Mouse (Mus musculus) stomach, embryonic 15.5 days (tissue): Measurements from ENCODE around the gene Pi16. TPM values are rescaled to one million over a fixed set of nuclear protein-coding genes. Genes with fewer than 3 reads are reported as not detected.
A peak's percentile ranks its signal among the peaks of the same experiment; 100 is the strongest.

ENCODE experiments used
- ATAC-seq: fragments of 200-750 bp; cut with Nextera tagmentation; 2 replicates; pipeline ENCODE4 v1.8.0; 2017; ENCODE audit warnings: low read depth, moderate number of reproducible peaks, moderate TSS enrichment; ENCODE audit not compliant: insufficient read depth, low FRiP score
- H3K27ac ChIP-seq: fragments of 300-500 bp; sonication (generic); 2 replicates; pipeline ENCODE4 v1.5.1; 2015; ENCODE audit warnings: mild to moderate bottlenecking, inconsistent platforms
- H3K27me3 ChIP-seq: fragments of 300-500 bp; sonication (generic); replicated peaks from 2 replicates; pipeline ENCODE4 v1.6.1; 2015; ENCODE audit warnings: inconsistent platforms
- H3K36me3 ChIP-seq: fragments of 300-500 bp; sonication (generic); 2 replicates; pipeline ENCODE4 v1.6.1; 2015; ENCODE audit warnings: inconsistent platforms
- H3K4me1 ChIP-seq: fragments of 300-500 bp; sonication (generic); 2 replicates; pipeline ENCODE4 v1.6.1; 2015; ENCODE audit warnings: inconsistent platforms
- H3K4me2 ChIP-seq: fragments of 300-500 bp; sonication (generic); 2 replicates; pipeline ENCODE4 v1.6.1; 2015; ENCODE audit warnings: mild to moderate bottlenecking, inconsistent platforms
- H3K4me3 ChIP-seq: fragments of 300-500 bp; sonication (generic); replicated peaks from 2 replicates; pipeline ENCODE4 v1.5.1; 2015; ENCODE audit warnings: inconsistent platforms
- H3K9ac ChIP-seq: fragments of 300-500 bp; sonication (generic); 2 replicates; pipeline ENCODE4 v1.6.1; 2015; ENCODE audit warnings: inconsistent platforms
- H3K9me3 ChIP-seq: fragments of 300-500 bp; sonication (generic); 2 replicates; pipeline ENCODE4 v1.6.1; 2016; ENCODE audit warnings: inconsistent platforms
- WGBS: fragments of 180-500 bp; shearing (Covaris S2); methylation state at CpG from one replicate; pipeline ENCODE4 v1.1.7; 2015; 5-methylcytosine and 5-hydroxymethylcytosine counted together
- polyA plus RNA-seq: library from polyadenylated mRNA; unstranded; fragments of >200 nt; fragmentation: Nextera tagmentation; extraction: Ambion mirVana; gene quantifications from 2 replicates; pipeline ENCODE4 v1.2.1, GENCODE M21; 2015

The Pi16 gene
- polyA plus RNA-seq, 1 experiment from 2014 or later, result 1.6 TPM

DNA sequence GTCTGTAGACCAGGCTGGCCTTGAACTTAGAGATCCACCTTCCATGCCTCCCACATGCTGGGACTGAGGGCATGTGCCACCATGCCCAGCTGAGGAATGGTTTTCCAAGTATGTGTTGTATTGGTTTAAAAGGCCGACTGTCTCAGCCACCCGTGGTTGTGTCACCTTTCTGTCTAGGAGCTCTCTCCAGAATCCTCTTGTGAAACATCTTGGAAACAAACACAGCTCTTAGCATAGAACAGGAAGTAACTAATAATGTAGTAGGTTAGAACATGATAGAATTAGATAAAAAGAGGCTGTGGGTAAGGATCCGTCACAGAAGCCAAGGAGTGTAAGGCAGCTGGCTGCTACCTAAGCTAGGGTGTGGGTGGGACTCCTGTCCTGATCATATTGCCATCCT, 24.5 kb upstream of the Pi16 start:
- Histone ChIP-seq H3K27me3 (no peaks in the 10 kb centered on the region), H3K9me3 (no peaks in the 10 kb centered on the region), H3K36me3 (peaks cover 15% of the 10 kb centered on the region; the same call in 1 of the 2 replicates), H3K4me1 (no peaks in the 10 kb centered on the region), H3K27ac (no peak overlapping the region), H3K4me2 (no peak overlapping the region), H3K4me3 (no peak overlapping the region), H3K9ac (no peak overlapping the region)
- no peak for ATAC-seq
- WGBS, result 78% methylated on average over 3 of the region's 3 CpGs

DNA sequence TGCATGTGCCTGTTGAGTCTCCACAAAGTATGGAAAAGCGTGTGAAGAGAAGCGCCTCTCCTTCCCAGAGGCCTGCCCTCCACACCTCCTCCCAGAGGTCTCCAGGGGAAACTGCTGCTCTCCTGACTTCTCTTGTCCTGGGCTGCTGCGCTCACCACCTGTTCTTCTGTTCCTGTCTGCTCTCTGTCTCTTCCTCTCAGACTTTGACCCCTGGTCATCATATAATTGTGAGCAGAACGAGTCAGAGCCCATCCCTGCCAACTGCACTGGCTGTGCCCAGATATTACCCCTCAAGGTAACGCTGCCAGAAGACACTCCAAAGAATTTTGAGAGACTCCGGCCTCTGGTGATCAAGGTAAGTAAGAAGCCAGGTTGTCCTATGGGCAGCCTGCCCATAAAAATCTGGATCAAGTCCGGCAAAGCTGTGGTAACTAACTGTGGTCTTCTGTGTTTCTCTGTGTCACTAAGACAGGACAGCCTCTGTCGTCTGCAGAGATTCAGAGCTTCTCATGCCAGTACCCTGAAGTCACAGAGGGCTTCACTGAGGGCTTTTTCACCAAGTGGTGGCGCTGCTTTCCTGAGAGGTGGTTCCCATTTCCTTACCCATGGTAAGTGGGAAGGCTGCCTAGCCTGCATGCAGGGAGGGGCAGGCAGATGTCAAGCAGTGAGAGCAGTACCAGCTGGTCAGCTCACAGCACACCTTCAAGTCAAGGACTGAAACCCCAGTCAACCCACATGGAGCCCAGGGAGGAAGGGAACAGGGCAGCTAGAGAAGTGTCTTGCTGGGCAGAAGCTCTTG, 23.5 kb upstream of the Pi16 start:
- Histone ChIP-seq H3K4me3 (no peak overlapping the region), H3K9ac (no peak overlapping the region), H3K9me3 (no peaks in the 10 kb centered on the region), H3K27ac (no peak overlapping the region), H3K4me2 (no peak overlapping the region), H3K36me3 (peaks cover 15% of the 10 kb centered on the region; the same call in 1 of the 2 replicates), H3K27me3 (no peaks in the 10 kb centered on the region), H3K4me1 (no peaks in the 10 kb centered on the region)
- ATAC-seq, result no peak
- WGBS, result 74% methylated on average over 9 of the region's 9 CpGs

DNA sequence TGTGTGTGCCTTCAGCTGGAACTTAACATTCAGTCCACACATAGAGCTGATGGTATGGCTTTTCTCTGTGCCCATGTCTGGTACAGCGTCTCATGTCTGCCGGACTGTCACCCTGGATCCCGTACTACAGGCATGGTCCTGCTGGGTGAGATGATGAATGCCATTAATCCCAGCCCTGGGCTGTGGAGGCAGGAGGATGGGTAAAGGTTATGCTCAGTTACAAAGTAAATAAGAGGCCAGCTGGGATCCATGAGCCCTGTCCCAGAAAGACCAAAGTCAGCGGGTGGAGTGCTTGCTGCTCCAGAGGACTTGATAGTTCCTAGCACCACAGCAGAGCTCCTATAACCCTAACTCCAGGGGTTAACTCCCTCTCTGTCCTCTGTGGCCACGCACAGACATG, 21.6 kb upstream of the Pi16 start:
- no peaks in the 10 kb centered on the region for H3K4me1 ChIP-seq
- H3K4me3 ChIP-seq, result no peak overlapping the region
- no peak overlapping the region for H3K9ac ChIP-seq
- 56% methylated on average over 5 of the region's 5 CpGs for WGBS
- no peaks in the 10 kb centered on the region for H3K27me3 ChIP-seq
- H3K4me2 ChIP-seq, result no peak overlapping the region
- no peak for ATAC-seq
- no peak overlapping the region for H3K27ac ChIP-seq
- H3K36me3 ChIP-seq, result peaks cover 26% of the 10 kb centered on the region
- no peaks in the 10 kb centered on the region for H3K9me3 ChIP-seq

DNA sequence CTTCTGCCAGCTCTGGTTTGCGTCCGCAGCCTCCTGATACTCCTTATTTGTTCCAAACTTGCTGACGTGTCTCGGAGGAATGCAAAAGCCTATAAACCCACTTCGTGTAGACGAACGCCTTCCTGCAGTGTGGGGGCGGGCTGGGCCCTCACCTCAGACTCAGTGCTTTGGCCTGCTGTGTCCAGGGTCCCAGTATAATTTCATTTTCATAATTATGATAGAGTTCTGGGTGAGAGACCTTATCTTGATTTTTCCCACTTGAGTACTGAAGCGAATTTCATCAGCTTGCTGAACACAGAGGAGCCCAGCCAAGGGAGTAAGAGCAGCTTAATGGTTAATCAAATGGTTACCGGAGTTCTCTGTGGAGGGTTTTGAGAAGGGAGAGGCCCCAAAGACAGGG, 20.2 kb upstream of the Pi16 start:
- Histone ChIP-seq H3K4me1 (no peaks in the 10 kb centered on the region), H3K36me3 (peaks cover 32% of the 10 kb centered on the region), H3K9ac (no peak overlapping the region), H3K4me3 (no peak overlapping the region), H3K4me2 (no peak overlapping the region), H3K27ac (no peak overlapping the region), H3K9me3 (no peaks in the 10 kb centered on the region), H3K27me3 (no peaks in the 10 kb centered on the region)
- 50% methylated on average over 10 of the region's 10 CpGs for WGBS
- no peak for ATAC-seq

- ATAC-seq, result no peak
- Histone ChIP-seq H3K9me3 (no peaks in the 10 kb centered on the region), H3K27me3 (no peaks in the 10 kb centered on the region), H3K4me1 (no peaks in the 10 kb centered on the region), H3K4me2 (no peak overlapping the region), H3K9ac (no peak overlapping the region), H3K4me3 (no peak overlapping the region), H3K27ac (no peak overlapping the region), H3K36me3 (peaks cover 32% of the 10 kb centered on the region)
- 76% methylated on average over 6 of the region's 6 CpGs for WGBS
These were observed 19.7 kb upstream of the Pi16 start for GRCm38 (mm10) chr17:29297813-29298212.

- H3K4me3 ChIP-seq, result no peak overlapping the region
- H3K9me3 ChIP-seq, result no peaks in the 10 kb centered on the region
- no peak overlapping the region for H3K9ac ChIP-seq
- H3K36me3 ChIP-seq, result peaks cover 30% of the 10 kb centered on the region
- 88% methylated on average over 4 of the region's 4 CpGs for WGBS
- no peak overlapping the region for H3K27ac ChIP-seq
- no peaks in the 10 kb centered on the region for H3K27me3 ChIP-seq
- ATAC-seq, result no peak
- peaks cover under 1% of the 10 kb centered on the region; the same call in 1 of the 2 replicates for H3K4me1 ChIP-seq
- no peak overlapping the region for H3K4me2 ChIP-seq
These were observed 18.2 kb upstream of the Pi16 start for GRCm38 (mm10) chr17:29299282-29299681.

DNA sequence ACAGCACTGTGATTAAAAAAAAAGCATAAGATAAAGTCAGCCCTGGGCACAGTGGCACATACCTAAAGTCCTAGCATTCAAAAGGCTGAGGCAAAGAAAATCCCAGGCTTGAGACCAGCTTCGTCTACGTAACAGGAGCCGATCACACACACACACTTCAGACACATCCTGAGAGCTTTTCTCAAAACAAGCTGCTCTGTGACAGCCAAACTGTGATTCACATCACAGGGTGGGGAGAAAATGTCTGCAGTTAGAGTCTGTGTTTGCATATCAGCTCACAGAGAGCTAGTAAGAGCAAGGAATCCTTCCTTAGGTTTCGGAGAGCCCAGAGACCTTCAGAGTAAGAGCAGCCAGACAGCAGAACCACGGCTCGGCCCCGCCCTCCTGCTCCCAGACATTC, 16.6 kb upstream of the Pi16 start:
- WGBS, result 90% methylated on average over 7 of the region's 7 CpGs
- ATAC-seq, result no peak

GRCm38 (mm10) chr17:29301421-29301820, 16.1 kb upstream of the Pi16 start:
- Histone ChIP-seq H3K4me2 (no peak overlapping the region), H3K4me1 (peaks cover 17% of the 10 kb centered on the region), H3K4me3 (no peak overlapping the region), H3K9me3 (no peaks in the 10 kb centered on the region), H3K36me3 (peaks cover 23% of the 10 kb centered on the region), H3K9ac (no peak overlapping the region), H3K27me3 (no peaks in the 10 kb centered on the region), H3K27ac (no peak overlapping the region)
- 91% methylated on average over 6 of the region's 6 CpGs for WGBS
- ATAC-seq, result no peak

More for the DNA sequence above, 16.6 kb upstream of the Pi16 start:
- H3K4me1 ChIP-seq, result peaks cover 17% of the 10 kb centered on the region
- H3K9me3 ChIP-seq, result no peaks in the 10 kb centered on the region
- no peak overlapping the region for H3K27ac ChIP-seq
- H3K36me3 ChIP-seq, result peaks cover 23% of the 10 kb centered on the region
- H3K27me3 ChIP-seq, result no peaks in the 10 kb centered on the region
- no peak overlapping the region for H3K4me2 ChIP-seq
- no peak overlapping the region for H3K4me3 ChIP-seq
- H3K9ac ChIP-seq, result no peak overlapping the region

- no peak overlapping the region for H3K4me2 ChIP-seq
- H3K27ac ChIP-seq, result no peak overlapping the region
- peaks cover 19% of the 10 kb centered on the region for H3K4me1 ChIP-seq
- peaks cover 23% of the 10 kb centered on the region for H3K36me3 ChIP-seq
- H3K9me3 ChIP-seq, result no peaks in the 10 kb centered on the region
- 68% methylated on average over 5 of the region's 5 CpGs for WGBS
- no peak overlapping the region for H3K9ac ChIP-seq
- H3K4me3 ChIP-seq, result no peak overlapping the region
- ATAC-seq, result no peak
- no peaks in the 10 kb centered on the region for H3K27me3 ChIP-seq
These were observed 15.3 kb upstream of the Pi16 start for GRCm38 (mm10) chr17:29302149-29302548.

DNA sequence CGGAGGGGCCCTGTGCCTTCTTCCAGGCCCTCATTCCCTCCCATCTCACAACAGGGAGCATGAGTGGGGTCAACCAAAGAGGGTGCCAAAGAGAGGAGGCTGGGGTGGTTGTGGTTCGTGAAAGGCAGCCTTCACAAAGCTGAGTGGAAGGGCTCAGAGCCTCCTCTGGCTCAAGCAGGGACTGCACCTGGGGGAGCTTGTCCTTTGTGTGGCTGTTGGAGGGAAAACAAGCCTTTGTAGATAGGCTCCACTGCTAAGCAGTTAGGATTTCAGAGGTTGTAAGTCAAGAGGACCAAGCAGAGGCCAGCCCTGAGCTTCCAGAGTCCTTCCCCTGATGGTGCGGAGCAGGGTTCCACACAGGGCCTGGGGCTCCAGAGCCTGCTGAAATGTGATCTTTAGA, 14.4 kb upstream of the Pi16 start:
- Histone ChIP-seq H3K4me3 (no peak overlapping the region), H3K27me3 (no peaks in the 10 kb centered on the region), H3K9ac (no peak overlapping the region), H3K4me2 (no peak overlapping the region), H3K9me3 (no peaks in the 10 kb centered on the region), H3K27ac (no peak overlapping the region), H3K4me1 (peaks cover 20% of the 10 kb centered on the region), H3K36me3 (peaks cover 17% of the 10 kb centered on the region)
- WGBS, result 61% methylated on average over 3 of the region's 3 CpGs
- no peak for ATAC-seq

- no peak overlapping the region for H3K4me2 ChIP-seq
- ATAC-seq, result no peak
- H3K27me3 ChIP-seq, result no peaks in the 10 kb centered on the region
- WGBS, result 70% methylated on average over 3 of the region's 3 CpGs
- H3K27ac ChIP-seq, result no peak overlapping the region
- peaks cover 17% of the 10 kb centered on the region for H3K36me3 ChIP-seq
- peaks cover 20% of the 10 kb centered on the region for H3K4me1 ChIP-seq
- no peak overlapping the region for H3K4me3 ChIP-seq
- H3K9me3 ChIP-seq, result no peaks in the 10 kb centered on the region
- H3K9ac ChIP-seq, result no peak overlapping the region
These were observed 13.6 kb upstream of the Pi16 start for GRCm38 (mm10) chr17:29303856-29304255.

DNA sequence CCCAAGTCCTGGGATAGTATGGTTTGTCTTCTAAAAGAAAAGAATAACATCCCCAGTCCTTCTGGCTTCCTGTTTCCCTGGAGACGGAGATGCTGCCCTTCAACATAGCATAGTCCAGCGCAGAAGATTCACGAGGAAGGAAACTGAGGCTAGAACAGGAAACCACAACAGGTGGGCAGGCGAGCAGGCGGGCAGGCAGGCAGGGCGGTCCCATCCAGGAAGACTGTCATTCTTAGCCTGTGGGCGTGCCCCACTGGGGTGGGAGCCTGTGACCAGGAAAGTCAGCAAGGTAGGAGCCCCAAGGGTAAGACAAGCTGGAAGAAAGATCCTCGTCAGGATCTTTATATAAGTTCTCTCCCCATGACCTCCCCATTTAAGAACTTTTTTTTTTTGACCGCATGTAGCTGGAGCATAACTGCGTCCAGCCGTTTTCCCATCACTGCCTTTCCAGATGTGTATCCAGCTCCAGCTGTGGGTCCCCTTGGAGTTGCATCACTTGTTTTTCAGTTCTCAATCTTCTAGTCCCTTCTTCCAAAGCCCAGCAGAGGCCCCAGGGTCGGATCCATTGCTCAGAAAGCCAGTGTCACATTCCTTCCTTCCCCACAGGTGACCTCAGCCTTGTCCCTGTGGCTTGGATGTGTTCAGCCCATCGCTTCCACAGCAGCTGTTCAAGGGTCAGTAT, 13.0 kb upstream of the Pi16 start:
- ATAC-seq, result no peak
- H3K4me2 ChIP-seq, result 0 out of 2 replicates have a peak overlapping the region, but pooled peaks have one; percentile 34
- no peaks in the 10 kb centered on the region for H3K9me3 ChIP-seq
- peaks cover 20% of the 10 kb centered on the region for H3K4me1 ChIP-seq
- H3K9ac ChIP-seq, result no peak overlapping the region
- H3K4me3 ChIP-seq, result no peak overlapping the region
- WGBS, result 52% methylated on average over 13 of the region's 13 CpGs
- peaks cover 16% of the 10 kb centered on the region for H3K36me3 ChIP-seq
- no peak overlapping the region for H3K27ac ChIP-seq
- no peaks in the 10 kb centered on the region for H3K27me3 ChIP-seq
